Mouse (Mus musculus) left cerebral cortex, adult 6 months (tissue): ENCODE measurements around the gene Camta1. TPM values are rescaled to one million over a fixed set of nuclear protein-coding genes. Genes with fewer than 3 reads are reported as not detected.

Source experiments
- long read RNA-seq, 2 experiments: library from polyadenylated mRNA; unstranded; transcript quantifications; one replicate each; pipeline ENCODE4 v2.0.0; 2019 to 2020
- polyA plus RNA-seq: library from polyadenylated mRNA; unstranded; fragments of <200 nt; fragmentation: Nextera tagmentation; gene quantifications from 2 replicates; pipeline ENCODE4 v1.2.3, GENCODE M21; 2021

Gene Camta1
- 121 and 188 TPM in 2 replicates for polyA plus RNA-seq
- long read RNA-seq, experiment 1, full-length matches to known transcripts: 8 of 188 reads
- long read RNA-seq, experiment 1, partial matches to known transcripts: 56 of 188 reads
- long read RNA-seq, experiment 1, other reads (novel, unspliced or antisense): 124 of 188 reads
- long read RNA-seq, experiment 2, full-length matches to known transcripts: 24 of 125 reads
- long read RNA-seq, experiment 2, partial matches to known transcripts: 21 of 125 reads
- long read RNA-seq, experiment 2, other reads (novel, unspliced or antisense): 80 of 125 reads

DNA sequence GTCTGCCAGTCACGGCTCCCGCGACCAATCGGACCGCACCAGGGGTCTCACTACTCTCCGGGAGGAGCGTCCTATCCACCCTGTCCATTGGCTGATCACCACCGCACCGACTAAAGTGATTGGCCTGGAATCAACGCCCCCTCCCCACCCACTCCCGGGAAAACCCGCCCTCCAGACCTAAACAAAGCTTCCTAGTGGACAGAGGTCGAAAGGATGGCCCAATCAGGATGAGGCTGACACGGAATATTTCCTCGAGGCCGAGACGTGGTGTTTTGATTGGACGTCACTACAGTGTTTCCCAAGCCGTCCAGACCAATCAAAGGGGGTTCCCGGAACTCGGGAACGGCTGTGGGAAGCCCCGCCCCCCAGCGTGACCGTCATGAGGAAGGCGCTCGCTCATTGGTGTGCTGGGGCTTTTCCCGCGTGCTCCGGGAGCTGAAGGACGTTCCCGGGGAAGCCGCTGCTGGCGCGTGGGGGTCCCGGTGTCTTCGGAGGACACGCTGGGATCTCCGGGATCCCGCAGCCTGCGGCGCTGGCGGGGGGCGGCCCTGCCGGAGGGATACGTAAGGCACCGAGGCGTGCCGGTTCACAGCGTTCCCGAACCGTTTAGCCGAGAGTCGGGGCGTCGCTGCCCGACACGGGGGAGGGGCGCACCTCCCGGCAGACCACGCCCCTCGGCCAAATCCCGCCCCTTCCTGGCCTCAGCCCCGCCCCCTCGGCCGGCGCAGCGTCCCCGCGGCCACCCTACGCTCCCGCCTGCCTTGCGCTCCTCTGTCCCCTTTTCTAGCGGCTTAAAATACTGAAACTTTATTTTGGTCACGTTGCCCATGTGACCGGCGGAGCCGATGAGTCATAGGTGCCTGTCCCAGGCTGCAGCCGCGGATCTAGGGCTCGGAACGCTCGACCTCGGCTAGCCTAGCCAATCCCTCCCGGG is at the start of gene Camta1:
Gene Camta1, minus strand, starts transcription at position 71 of the 934 bp plus-strand sequence.

DNA sequence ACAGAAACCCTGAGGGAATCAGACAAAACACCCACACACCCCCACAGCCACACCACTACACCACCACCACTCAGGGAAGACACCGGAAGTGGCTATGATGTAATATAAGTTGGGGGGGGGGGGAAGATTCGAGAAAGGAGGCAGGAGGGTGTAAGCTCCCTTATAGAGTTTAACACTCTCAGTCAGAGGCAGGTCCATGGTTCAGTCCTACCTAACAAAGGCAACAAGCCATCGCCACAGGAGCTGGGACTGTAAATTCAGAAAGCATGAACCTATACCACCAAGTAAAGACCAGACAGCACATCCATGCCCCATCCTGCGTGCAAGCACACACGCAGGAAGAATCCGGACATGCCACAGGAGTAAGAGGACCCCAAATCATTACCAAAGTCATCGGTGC is 772.4 kb downstream of the Camta1 start, which contains the start of gene Gm13090:
Gene Gm13090, plus strand, starts transcription at position 301 of the 400 bp plus-strand sequence.

GRCm38 (mm10) chr4:151057347-151058321 is 804.0 kb downstream of the Camta1 start, which contains the start of gene Vamp3:
Vamp3 (minus strand) TSS chr4:151057963.

GRCm38 (mm10) chr4:151044037-151044943 is 817.4 kb downstream of the Camta1 start, which contains the start of gene Per3:
Per3 (minus strand) TSS chr4:151044665.

DNA sequence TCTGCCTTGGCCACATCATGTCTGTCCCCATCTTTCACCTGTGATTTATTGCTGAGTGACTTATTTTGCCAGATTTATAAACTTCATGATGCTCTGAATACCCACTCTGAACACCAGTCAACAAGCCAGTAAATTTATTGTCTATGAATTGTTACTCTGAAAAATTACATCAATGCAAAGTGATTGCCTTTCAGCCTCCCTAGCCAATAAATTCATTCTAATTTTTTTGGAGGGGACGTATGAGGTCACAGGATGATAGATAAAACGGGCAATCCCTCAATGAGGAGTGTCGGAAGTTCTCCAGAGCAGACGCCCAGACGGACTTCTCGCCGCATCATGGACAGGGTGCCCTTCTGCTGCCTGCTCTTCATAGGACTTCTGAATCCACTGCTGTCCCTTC is 864.9 kb downstream of the Camta1 start, which contains the start of gene Uts2:
Gene Uts2, plus strand, starts transcription at position 301 of the 400 bp plus-strand sequence.

DNA sequence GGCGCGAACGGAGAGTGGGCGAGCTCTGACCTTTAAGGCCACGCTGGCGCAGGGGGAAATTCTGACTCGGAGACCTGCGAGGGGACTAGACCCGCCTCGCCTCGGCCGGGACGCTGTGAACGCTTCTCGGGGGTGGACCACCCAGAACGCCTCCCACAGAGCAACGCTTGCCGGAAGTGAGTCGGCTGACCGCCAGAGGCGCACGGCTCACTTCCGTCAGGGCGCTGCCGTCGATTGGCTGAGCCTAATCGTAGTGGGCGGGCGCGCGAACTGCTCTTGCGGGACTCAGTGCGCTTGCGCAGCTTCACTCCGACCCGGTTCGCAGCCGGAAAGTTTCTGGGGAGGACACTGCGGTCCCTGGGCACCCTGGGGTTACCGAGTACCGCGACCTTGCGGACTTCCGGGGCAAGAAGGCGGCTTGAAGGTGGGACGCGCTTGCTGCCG is 947.4 kb downstream of the Camta1 start, which contains the start of the genes Park7 and Tnfrsf9:
Gene Park7, minus strand, starts transcription at position 148 of the 444 bp plus-strand sequence.
Gene Tnfrsf9, plus strand, starts transcription at position 273 of the 444 bp plus-strand sequence.

Other genes starting within 250 kb of the Camta1 start
- gene Dnajc11, start 71.8 kb upstream of the Camta1 start, polyA plus RNA-seq: 31.5 and 39.2 TPM in 2 replicates
- 18.2 and 24.9 TPM in 2 replicates for gene Thap3, start 127.1 kb upstream of the Camta1 start, polyA plus RNA-seq
- 5.4 and 8.9 TPM in 2 replicates for gene Phf13, start 134.4 kb upstream of the Camta1 start, polyA plus RNA-seq
- 4.2 and 9.0 TPM in 2 replicates for gene Klhl21, start 146.9 kb upstream of the Camta1 start, polyA plus RNA-seq
- gene Zbtb48, start 165.8 kb upstream of the Camta1 start, polyA plus RNA-seq: 6.2 and 6.5 TPM in 2 replicates
- gene Tas1r1, start 176.7 kb upstream of the Camta1 start, polyA plus RNA-seq: 0.11 and 0.15 TPM in 2 replicates
- 5.2 and 9.1 TPM in 2 replicates for gene Nol9, start 177.4 kb upstream of the Camta1 start, polyA plus RNA-seq
- gene Plekhg5, start 210.6 kb upstream of the Camta1 start, polyA plus RNA-seq: 10.1 and 17.7 TPM in 2 replicates